Mouse (Mus musculus) lung, adult 2 months (tissue): ENCODE data around the gene Eef1akmt4. TPM values are rescaled to one million over a fixed set of nuclear protein-coding genes. Genes with fewer than 3 reads are reported as not detected.
A peak's percentile ranks its signal among the peaks of the same experiment; 100 is the strongest.

ENCODE experiments used
- DNase-seq: peaks from one replicate; pipeline ENCODE4 v3.0.0; 2022
- H3K4me1 ChIP-seq: fragments of 200-500 bp; 2 replicates; pipeline ENCODE4 v1.6.1; 2011; ENCODE audit warnings: low read length; ENCODE audit not compliant: control insufficient read depth, insufficient read depth
- H3K4me3 ChIP-seq: fragments of 200-500 bp; replicated peaks from 2 replicates; pipeline ENCODE3; 2011; ENCODE audit warnings: low read depth, mild to moderate bottlenecking, control low read depth, low read length; ENCODE audit errors: extremely low read depth
- CTCF ChIP-seq: fragments of 200-500 bp; IDR thresholded peaks from 2 replicates; pipeline ENCODE4 v1.5.1; 2011; ENCODE audit warnings: mild to moderate bottlenecking, low read length, control low read depth; ENCODE audit not compliant: insufficient read depth
- POLR2A ChIP-seq: fragments of 200-500 bp; IDR thresholded peaks from 2 replicates; pipeline ENCODE4 v1.6.1; 2011; ENCODE audit warnings: low read depth, mild to moderate bottlenecking, control low read depth, low read length, borderline replicate concordance; ENCODE audit errors: extremely low read depth
- WGBS: fragments of 180-500 bp; shearing (Covaris S2); methylation state at CpG from one replicate; pipeline ENCODE4 v1.1.7; 2018; 5-methylcytosine and 5-hydroxymethylcytosine counted together
- polyA plus RNA-seq: library from polyadenylated mRNA; depleted of rRNA; stranded (reverse); fragments of >200 nt; gene quantifications from 2 replicates; pipeline ENCODE4 v1.2.3, GENCODE M21; 2012

Eef1akmt4 gene
- polyA plus RNA-seq, 1 experiment: 8.3 TPM

DNA sequence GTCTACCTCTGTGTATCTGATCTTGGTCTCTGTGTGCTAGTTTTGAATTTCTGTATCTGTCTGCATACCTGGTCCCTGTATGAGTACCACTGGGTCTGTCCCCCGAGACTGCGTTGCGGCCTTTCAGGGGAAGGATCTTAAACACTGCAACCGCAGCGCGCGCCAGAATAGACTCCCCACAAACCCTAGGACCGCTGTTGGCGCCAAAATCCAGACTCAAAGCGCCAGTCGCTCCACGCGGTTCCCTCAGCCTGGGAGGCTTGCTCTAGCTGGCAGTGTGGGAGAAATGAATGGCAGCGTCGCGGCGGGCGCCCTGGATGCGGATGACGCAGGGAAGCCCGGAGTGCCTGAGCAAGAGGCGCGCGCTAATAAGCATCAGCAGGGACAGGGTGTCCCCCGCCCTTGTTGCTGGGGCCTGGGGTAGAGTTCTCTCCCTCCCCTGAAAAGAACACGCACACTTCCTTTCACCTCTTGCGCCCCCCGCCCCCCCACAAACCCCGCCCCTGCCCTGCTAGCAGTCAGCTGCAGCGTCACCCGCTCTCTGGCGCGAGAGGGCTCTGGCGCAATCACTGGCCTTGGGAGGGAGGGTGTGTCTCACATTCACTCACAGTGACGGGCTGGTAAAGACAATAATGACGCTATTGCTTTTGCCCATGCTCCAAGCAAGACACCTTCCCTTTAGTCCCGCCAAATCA, 10.7 kb downstream of the Eef1akmt4 start:
- under 1% methylated on average over 37 of the region's 37 CpGs for WGBS
- TF ChIP-seq POLR2A: no peak
- TF ChIP-seq CTCF: no peak
- peak; percentile 67 for DNase-seq
- H3K4me1 ChIP-seq: peaks cover 9% of the 10 kb centered on the region
- H3K4me3 ChIP-seq: peak overlapping the region; percentile 60

DNA sequence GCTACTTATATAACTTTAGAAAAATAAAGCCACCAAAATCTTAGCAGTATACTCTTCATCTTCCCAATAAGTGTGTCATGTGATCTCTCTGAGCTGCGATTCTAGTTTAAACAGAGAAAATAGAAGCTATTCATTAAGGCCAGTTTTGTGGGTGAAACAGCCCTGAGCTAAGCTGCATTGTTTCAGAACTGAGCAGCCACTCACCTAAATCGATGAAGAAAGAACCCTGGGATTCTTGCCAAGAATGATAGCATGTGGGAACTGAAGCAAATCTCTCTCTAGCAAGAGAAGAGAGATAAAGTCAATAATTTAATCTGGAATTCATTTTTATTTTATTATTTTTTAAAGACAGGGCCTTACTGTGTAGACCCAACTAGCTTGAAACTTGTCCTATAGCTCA, 11.8 kb downstream of the Eef1akmt4 start:
- Histone ChIP-seq H3K4me3 (no peak overlapping the region), H3K4me1 (peaks cover 9% of the 10 kb centered on the region)
- DNase-seq: no peak
- 48% methylated on average over 2 of the region's 2 CpGs for WGBS
- no peak for TF ChIP-seq POLR2A
- no peak for TF ChIP-seq CTCF

DNA sequence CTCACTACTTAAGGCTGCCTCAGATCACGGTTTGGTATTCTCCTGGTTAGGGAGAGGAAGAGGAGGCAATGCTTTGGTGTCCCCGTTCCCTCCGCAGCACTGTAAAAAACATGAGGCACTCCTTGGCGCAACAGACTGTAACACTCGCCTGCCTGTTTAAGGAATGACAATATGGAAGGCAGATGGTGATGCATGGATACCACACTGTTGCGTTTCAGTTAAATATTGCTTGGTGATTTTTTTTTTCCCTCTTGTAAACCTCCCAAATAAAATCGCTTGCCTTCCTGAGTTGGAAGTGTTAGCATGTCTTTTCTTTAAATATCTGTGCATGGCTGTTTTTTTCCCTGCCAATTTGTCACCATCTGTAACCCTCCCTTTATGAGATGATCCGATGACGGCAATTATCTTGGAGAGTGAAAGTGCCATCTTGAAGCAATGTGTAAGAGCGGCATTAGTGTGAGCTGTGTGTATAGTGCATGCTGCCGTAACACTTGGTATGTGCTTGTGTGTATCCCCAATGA, 17.5 kb downstream of the Eef1akmt4 start:
- 57% methylated on average over 11 of the region's 11 CpGs for whole genome bisulfite sequencing
- TF ChIP-seq POLR2A (no peak), CTCF (no peak)
- DNase-seq: no peak
- Histone ChIP-seq H3K4me3 (no peak overlapping the region), H3K4me1 (no peaks in the 10 kb centered on the region)

GRCm38 (mm10) chr16:20629731-20630634, 18.6 kb downstream of the Eef1akmt4 start, which contains the start of gene Ece2:
TSS of gene Ece2 (plus strand) at chr16:20629828.
- TF ChIP-seq CTCF (no peak), POLR2A (no peak)
- Histone ChIP-seq H3K4me3 (no peak within 1 kb of the TSS), H3K4me1 (no peaks in the 10 kb centered on the region)
- DNase-seq: no peak
- WGBS: 9% methylated on average over 54 of the region's 54 CpGs

DNA sequence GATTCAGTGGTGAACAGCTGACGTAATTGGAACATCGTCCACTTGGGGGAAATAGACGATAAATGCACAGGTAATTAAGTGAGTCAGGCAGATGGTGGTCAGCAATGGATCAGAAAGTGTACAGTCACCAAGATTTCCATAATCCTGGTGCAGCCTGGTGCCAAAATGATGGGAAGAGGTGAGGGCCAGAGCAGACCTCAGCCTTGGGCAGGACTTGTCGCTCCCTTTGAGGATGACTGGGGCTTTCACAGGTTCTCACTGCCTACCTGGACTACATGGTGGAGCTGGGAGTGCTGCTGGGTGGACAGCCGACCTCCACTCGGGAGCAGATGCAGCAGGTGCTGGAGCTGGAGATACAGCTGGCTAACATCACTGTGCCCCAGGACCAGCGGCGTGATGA, 26.0 kb downstream of the Eef1akmt4 start:
- H3K4me1 ChIP-seq: 0 out of 2 replicates have a peak, but pooled peaks cover 2% of the 10 kb centered on the region
- H3K4me3 ChIP-seq: no peak overlapping the region
- WGBS: 66% methylated on average over 8 of the region's 8 CpGs
- TF ChIP-seq CTCF (no peak), POLR2A (no peak)
- no peak for DNase-seq

DNA sequence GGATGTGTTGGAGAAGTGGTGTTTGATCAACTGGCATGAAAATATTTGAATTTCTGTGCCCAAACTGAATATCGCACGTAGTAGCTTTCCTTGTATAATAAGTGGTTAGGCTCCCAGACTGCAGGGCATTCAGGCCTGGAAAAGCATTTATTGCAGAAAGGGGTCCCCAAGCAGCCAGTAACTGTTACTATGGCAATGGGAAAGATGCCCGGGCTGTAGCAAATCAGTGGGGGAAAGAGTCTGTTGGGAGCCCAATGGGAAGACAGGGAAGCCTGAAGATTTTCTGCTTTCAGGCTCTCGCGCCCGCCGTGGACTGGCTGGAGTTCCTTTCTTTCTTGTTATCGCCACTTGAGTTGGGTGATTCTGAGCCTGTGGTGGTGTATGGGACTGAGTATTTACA, 27.0 kb downstream of the Eef1akmt4 start:
- TF ChIP-seq POLR2A (no peak), CTCF (no peak)
- Histone ChIP-seq H3K4me3 (no peak overlapping the region), H3K4me1 (0 out of 2 replicates have a peak, but pooled peaks cover 2% of the 10 kb centered on the region)
- no peak for DNase-seq
- 76% methylated on average over 8 of the region's 8 CpGs for WGBS

- TF ChIP-seq POLR2A: no peak
- TF ChIP-seq CTCF: peak; percentile 72
- WGBS: 3% methylated on average over 8 of the region's 8 CpGs
- Histone ChIP-seq H3K4me1 (0 out of 2 replicates have a peak, but pooled peaks cover 2% of the 10 kb centered on the region), H3K4me3 (no peak overlapping the region)
- peak; percentile 71 for DNase-seq
These were observed 30.8 kb downstream of the Eef1akmt4 start for GRCm38 (mm10) chr16:20642161-20642560.

DNA sequence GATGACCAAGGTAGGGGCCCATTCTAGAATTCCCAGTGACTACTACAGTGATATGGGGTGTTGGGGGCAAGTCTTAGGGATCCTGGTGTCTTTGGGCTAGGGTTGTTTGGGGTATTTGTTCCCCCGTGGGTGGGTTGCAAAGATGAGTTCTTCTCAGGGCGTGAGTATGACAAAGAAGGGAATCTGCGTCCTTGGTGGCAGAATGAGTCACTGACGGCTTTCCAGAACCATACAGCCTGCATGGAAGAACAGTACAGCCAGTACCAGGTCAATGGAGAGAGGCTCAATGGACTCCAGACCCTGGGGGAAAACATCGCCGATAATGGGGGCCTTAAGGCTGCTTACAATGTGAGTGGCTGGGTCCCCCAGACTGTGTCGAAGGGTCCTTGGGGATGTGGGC, 32.5 kb downstream of the Eef1akmt4 start:
- no peak for DNase-seq
- Histone ChIP-seq H3K4me1 (0 out of 2 replicates have a peak, but pooled peaks cover 2% of the 10 kb centered on the region), H3K4me3 (no peak overlapping the region)
- TF ChIP-seq CTCF (no peak), POLR2A (no peak)
- WGBS: 75% methylated on average over 7 of the region's 7 CpGs

GRCm38 (mm10) chr16:20651076-20651946, 39.9 kb downstream of the Eef1akmt4 start, which contains the start of gene Psmd2:
TSS of gene Psmd2 (plus strand) at chr16:20651652.
- no peaks in the 10 kb centered on the region; the same call in none of the 2 replicates for H3K4me1 ChIP-seq
- peak; percentile 99 for DNase-seq
- H3K4me3 ChIP-seq: peak within 1 kb of the TSS; percentile 98
- TF ChIP-seq CTCF (no peak), POLR2A (peak; percentile 90)
- 2% methylated on average over 46 of the region's 46 CpGs for WGBS
